Mouse (Mus musculus) granulocyte monocyte progenitor cell, adult 5-6 weeks (primary cell): ENCODE data around the gene Atxn2l. TPM values are rescaled to one million over a fixed set of nuclear protein-coding genes. Genes with fewer than 3 reads are reported as not detected.

Source experiments
- ATAC-seq: replicated peaks from 2 replicates; pipeline ENCODE4 v1.8.0; 2016; ENCODE audit warnings: mild to moderate bottlenecking, moderate TSS enrichment, inconsistent platforms; ENCODE audit not compliant: poor library complexity, severe bottlenecking
- total RNA-seq, 2 experiments: library from RNA; stranded (forward) in 1 of 2; stranded (reverse) in 1 of 2; fragments of 200-712, 200-1000 nt in 1 of 2; fragments of >200 nt in 1 of 2; fragmentation: Nextera tagmentation in 1 of 2; gene quantifications; 2 replicates each; pipeline ENCODE4 v1.2.3; 2014 to 2017

The Atxn2l gene
- total RNA-seq, 2 experiments from 2014 or later: 27.4 to 102 TPM

DNA sequence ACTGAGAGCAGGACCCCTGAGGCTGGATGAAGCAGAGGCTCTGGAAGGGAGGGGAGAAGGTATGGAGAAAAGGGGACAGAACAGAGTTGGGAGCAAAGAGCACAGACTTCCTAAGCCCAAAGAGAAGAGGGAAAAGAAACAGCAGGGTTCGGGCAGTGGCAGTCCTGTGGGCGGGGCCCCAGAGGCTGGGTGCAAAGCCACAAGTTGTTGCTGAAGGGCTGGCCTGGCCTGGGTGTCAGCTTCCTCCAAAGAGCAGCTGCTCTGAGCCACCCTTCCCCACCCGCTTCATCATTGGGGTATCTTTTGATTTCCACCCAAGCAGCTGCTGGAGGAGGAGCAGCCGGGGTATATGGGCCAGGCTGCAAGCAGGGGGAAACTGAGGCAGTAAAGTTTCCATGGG lies 39.1 kb downstream of the Atxn2l start:
- peak; percentile 82 for ATAC-seq

GRCm38 (mm10) chr7:126463547-126463946 lies 39.7 kb downstream of the Atxn2l start:
- no peak for ATAC-seq

DNA sequence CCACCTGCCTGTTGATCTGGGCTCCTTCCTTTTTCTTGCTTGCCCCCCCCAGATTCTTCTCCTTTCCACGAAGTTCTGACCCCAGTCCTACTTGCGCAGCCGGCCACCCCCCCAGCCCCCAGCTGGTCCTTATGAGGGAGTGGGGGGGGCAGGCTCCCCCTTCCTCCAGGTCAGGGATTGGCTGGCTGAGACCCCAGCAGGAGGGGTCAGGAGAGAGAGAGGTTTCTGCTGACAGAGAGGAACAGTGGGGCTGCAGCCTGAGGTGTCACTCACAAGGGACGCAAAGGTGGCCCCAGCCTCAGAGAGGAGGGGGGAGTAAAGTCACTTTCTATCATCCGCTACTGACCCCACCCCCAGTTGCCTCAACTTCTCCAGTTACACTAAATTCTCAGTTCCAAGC lies 40.2 kb downstream of the Atxn2l start, which contains the start of gene Atp2a1:
Gene Atp2a1, minus strand, starts transcription at position 105 of the 400 bp plus-strand sequence.
- ATAC-seq: no peak

DNA sequence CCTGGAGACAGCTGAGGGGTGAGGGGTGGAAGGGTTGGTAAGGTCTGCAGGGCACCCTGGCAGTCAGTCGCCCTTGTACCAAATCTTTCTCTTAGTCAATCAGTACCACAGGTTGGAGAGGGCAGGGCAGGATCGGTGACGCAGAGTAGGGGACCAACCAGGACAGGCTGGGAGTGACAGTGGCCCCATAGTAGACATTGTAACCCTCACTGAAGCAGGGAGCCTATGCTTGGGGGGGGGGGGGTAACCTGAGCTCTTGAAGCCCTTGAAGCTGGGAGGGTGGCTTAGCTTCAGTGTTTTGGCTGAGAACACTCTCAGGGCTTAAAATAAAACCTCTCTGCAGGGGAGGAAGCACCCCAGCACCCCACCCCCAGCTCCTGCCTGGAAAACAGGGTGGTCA lies 41.6 kb downstream of the Atxn2l start:
- ATAC-seq: no peak

GRCm38 (mm10) chr7:126460623-126461399 lies 42.4 kb downstream of the Atxn2l start:
- no peak for ATAC-seq

DNA sequence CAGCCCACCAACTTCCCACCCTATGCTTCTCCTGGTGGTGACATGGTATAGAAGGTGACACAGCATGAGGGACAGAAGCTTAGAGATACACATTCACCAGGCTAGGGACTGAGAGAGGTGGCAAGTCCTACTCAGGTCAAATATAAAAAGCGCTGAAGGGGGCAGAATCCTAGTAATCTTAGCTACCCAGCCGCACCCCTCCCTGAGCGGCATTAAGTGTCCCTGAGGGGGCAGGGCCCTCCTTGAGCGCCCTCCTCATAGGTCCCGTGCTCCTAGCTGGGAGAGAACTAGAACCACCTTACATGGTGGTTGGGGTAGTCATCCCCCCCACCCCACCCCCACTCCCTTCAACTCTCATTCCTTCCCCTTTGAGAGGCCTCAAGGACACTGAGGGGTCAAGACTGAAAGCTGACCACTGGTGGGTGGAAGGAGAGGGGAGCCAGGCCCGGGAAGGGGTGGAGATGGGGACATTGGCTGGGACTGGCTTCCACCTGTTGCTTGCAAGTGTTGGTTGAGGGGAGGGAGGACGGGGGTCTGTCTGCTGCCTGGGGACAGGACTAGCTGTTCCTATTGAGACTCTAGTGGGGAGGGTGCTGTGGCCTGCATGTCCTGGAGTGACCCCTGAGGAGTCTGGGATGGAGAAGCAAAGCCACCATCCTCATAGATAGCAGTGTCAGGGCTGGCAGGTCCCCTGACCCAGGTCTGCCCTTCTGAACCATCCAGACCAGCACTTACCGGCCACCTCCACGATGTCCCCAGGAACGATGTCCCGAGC lies 44.2 kb downstream of the Atxn2l start:
- ATAC-seq: no peak

DNA sequence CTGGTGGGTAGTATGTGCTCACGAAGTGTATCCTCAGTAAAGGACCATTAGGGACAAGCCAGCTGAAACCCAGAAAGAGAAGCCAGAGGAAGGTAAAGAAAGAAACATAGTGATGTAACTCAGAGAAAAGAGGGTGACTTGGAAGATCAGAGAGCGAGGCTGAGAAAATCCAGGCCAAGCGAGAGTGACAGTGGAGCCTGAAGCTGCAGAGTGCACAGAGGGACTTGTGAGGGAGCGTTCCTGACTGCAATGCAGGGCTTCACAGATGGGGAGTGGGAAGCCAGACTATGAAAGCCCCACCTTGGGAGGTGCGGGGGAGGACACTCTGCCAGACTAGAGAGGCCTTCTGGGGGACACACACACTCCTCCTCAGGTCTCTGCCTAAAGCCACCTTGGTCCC lies 45.0 kb downstream of the Atxn2l start:
- ATAC-seq: no peak

GRCm38 (mm10) chr7:126456382-126457266 lies 46.6 kb downstream of the Atxn2l start:
- ATAC-seq: no peak

- no peak for ATAC-seq
Observed at GRCm38 (mm10) chr7:126455242-126455641, 48.0 kb downstream of the Atxn2l start.

DNA sequence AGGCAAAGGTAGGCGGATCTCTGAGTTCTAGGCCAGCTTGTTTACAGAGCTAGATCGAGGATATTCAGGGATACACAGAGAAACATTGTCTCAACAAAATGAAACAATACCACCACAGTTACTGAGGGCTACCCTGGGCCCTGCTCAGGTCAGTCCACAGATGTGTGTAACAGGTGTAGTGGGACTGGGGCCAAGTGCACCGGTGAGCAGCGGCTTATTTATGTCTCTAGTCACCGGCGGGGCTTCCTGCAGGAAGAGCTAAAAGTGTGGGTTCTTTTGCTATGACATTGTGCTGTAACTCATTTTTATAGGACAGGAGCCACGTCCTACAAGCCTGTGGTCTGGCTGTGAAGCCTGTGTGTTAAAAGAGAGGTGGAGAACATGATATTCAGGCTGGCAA lies 49.4 kb downstream of the Atxn2l start:
- ATAC-seq: no peak

DNA sequence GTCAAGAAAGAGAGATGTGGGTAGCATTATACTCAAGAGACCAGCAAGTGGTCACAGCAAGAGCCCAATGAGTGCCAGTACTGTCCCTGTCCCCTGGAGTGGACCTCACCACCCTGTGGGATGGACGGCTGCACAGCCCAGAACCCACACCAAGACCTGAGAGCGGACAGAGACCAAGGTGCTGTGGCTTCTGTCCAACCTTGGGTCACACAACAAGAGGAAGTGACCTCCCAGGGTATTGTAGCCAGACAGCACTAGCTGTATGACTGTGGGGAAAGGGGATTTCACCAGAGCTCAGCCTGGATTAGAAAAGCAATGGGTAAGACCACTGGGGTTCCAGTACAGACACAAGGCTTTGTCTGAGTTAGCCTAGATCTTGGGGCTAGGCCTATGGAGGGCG lies 51.0 kb downstream of the Atxn2l start:
- peak; percentile 61 for ATAC-seq

DNA sequence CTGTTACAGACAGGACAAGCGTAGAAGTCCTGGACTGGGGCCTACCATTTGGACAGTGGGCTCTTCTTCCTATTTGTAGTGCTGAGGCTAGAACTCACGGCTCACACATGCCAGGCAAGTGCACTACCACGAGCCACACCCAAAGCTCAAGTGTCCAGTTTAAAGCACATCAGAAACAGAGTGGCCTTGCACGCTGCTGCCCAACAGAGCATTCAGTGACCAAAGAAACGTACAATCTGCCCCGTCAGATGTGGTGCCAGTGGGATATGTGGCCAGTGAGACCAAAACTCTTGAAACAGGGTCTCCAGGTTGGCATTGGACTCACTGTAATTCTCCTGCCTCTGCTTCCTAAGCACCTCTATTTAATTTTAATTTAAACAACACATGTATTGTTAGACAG lies 52.6 kb downstream of the Atxn2l start:
- no peak for ATAC-seq

DNA sequence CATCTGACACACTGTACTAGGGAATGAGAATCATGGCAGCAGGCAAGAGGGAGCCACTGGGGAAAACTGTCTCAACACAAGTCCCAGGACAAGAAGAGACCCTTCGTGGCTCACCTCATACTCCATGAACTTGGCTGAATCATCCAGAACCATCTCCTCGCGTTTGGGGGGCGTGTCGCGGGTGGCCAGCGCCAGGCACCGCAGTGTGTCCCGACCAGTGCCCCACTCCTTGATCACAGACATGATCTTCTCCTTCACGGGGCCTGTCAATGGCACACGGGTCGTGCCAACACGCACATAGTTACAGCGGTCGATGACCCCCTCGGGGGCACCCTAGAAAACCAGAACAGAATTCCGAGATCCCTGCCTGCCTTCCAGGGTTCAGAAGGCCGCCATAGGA lies 53.2 kb downstream of the Atxn2l start:
- ATAC-seq: no peak

- ATAC-seq: peak; percentile 73
Observed at GRCm38 (mm10) chr7:126448481-126448880, 54.8 kb downstream of the Atxn2l start.

DNA sequence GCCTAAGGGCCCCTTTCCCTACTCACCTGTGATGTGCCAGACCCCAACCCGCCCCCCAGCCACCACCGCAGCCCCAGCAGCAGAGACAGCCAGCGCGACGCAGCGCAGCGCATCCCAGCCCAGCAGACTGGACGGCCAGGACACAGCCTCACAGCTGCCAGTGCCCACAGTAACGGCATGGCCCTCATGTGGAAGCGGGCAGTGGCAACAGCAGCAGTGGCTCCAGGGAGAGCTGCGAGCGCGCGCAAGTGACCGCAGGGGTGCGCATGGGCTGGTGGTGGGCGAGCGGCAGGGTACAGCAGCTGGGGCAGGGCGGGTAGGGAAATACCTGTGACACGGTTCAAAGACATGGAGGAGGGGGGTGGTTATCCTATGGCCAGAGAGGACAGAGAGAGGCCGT lies 57.0 kb downstream of the Atxn2l start:
- no peak for ATAC-seq

GRCm38 (mm10) chr7:126445104-126445815 lies 58.0 kb downstream of the Atxn2l start:
- ATAC-seq: no peak

- no peak for ATAC-seq
Observed at GRCm38 (mm10) chr7:126444536-126444935, 58.7 kb downstream of the Atxn2l start.

GRCm38 (mm10) chr7:126443997-126444396 lies 59.2 kb downstream of the Atxn2l start:
- no peak for ATAC-seq
